Mouse (Mus musculus): ENCODE data around the gene Fam193b.

Gene Fam193b

GRCm38 (mm10) chr13:55527834-55528772, 42.8 kb downstream of the Fam193b start:
- DNase-seq (ENCODE audit: low spot score in 2 of 2) = peak; percentile 65 to 81

- DNase-seq (ENCODE audit: low spot score in 2 of 2) = peak in 1 of 2 experiments; percentile 76
Observed at GRCm38 (mm10) chr13:55527212-55527611, 43.7 kb downstream of the Fam193b start.

GRCm38 (mm10) chr13:55525733-55526553, 45.0 kb downstream of the Fam193b start:
- no peak for DNase-seq (ENCODE audit: low spot score in 2 of 2)

- no peak for DNase-seq (ENCODE audit: low spot score in 2 of 2)
Observed at GRCm38 (mm10) chr13:55523951-55524600, 46.8 kb downstream of the Fam193b start.

- DNase-seq (ENCODE audit: low spot score in 2 of 2) = peak in 1 of 2 experiments; percentile 46
Observed at GRCm38 (mm10) chr13:55523278-55523677, 47.6 kb downstream of the Fam193b start.

GRCm38 (mm10) chr13:55522730-55523129, 48.2 kb downstream of the Fam193b start:
- no peak for DNase-seq (ENCODE audit: low spot score in 2 of 2)

GRCm38 (mm10) chr13:55519606-55520005, 51.3 kb downstream of the Fam193b start:
- no peak for DNase-seq (ENCODE audit: low spot score in 2 of 2)

- DNase-seq (ENCODE audit: low spot score in 2 of 2) = peak; percentile 81 to 97
Observed at GRCm38 (mm10) chr13:55516955-55517354, 54.0 kb downstream of the Fam193b start.

- no peak for DNase-seq (ENCODE audit: low spot score in 2 of 2)
Observed at GRCm38 (mm10) chr13:55513828-55514227, 57.1 kb downstream of the Fam193b start.

GRCm38 (mm10) chr13:55513111-55513748, 57.7 kb downstream of the Fam193b start, which contains the start of gene Pdlim7:
Gene Pdlim7 (minus strand): TSS chr13:55513676.
- peak; percentile 88 to 94 for DNase-seq (ENCODE audit: low spot score in 2 of 2)

- peak; percentile 34 to 76 for DNase-seq (ENCODE audit: low spot score in 2 of 2)
Observed at GRCm38 (mm10) chr13:55512379-55513031, 58.4 kb downstream of the Fam193b start.

- no peak for DNase-seq (ENCODE audit: low spot score in 2 of 2)
Observed at GRCm38 (mm10) chr13:55511492-55511861, 59.4 kb downstream of the Fam193b start.

GRCm38 (mm10) chr13:55510668-55511491, 60.0 kb downstream of the Fam193b start:
- peak in 1 of 2 experiments; percentile 55 for DNase-seq (ENCODE audit: low spot score in 2 of 2)

- no peak for DNase-seq (ENCODE audit: low spot score in 2 of 2)
Observed at GRCm38 (mm10) chr13:55510332-55510667, 60.6 kb downstream of the Fam193b start.

- DNase-seq (ENCODE audit: low spot score in 2 of 2) = no peak
Observed at GRCm38 (mm10) chr13:55508531-55508930, 62.4 kb downstream of the Fam193b start.

GRCm38 (mm10) chr13:55507877-55508276, 63.0 kb downstream of the Fam193b start:
- DNase-seq (ENCODE audit: low spot score in 2 of 2) = no peak

- no peak for DNase-seq (ENCODE audit: low spot score in 2 of 2)
Observed at GRCm38 (mm10) chr13:55506697-55507096, 64.2 kb downstream of the Fam193b start.

- DNase-seq (ENCODE audit: low spot score in 2 of 2) = no peak
Observed at GRCm38 (mm10) chr13:55505810-55506209, 65.1 kb downstream of the Fam193b start.

GRCm38 (mm10) chr13:55504390-55504789, 66.5 kb downstream of the Fam193b start:
- no peak for DNase-seq (ENCODE audit: low spot score in 2 of 2)

GRCm38 (mm10) chr13:55502405-55502804, 68.5 kb downstream of the Fam193b start:
- no peak for DNase-seq (ENCODE audit: low spot score in 2 of 2)
